Mouse (Mus musculus) forebrain, postnatal 0 days (tissue): Measurements from ENCODE around the gene Ubtd1. TPM values are rescaled to one million over a fixed set of nuclear protein-coding genes. Genes with fewer than 3 reads are reported as not detected.

ENCODE experiments used
- ATAC-seq: fragments of 200-750 bp; cut with Nextera tagmentation; 2 replicates; pipeline ENCODE4 v1.8.0; 2017; ENCODE audit warnings: mild to moderate bottlenecking, moderate library complexity
- DNase-seq: peaks from one replicate; pipeline ENCODE4 v3.0.0-alpha.2; 2015
- H3K27ac ChIP-seq: fragments of 300-500 bp; sonication (generic); 2 replicates; pipeline ENCODE4 v1.5.1; 2014; ENCODE audit warnings: low read depth, mild to moderate bottlenecking, antibody characterized with exemption, low read length, moderate library complexity, mixed read lengths
- H3K27me3 ChIP-seq: fragments of 300-500 bp; sonication (generic); 2 replicates; pipeline ENCODE4 v1.6.1; 2014; ENCODE audit warnings: mild to moderate bottlenecking, low read length, mixed read lengths; ENCODE audit not compliant: insufficient read depth
- H3K36me3 ChIP-seq: fragments of 300-500 bp; sonication (generic); 2 replicates; pipeline ENCODE4 v1.6.1; 2014; ENCODE audit warnings: mild to moderate bottlenecking, moderate library complexity; ENCODE audit not compliant: insufficient read depth
- H3K4me1 ChIP-seq: fragments of 300-500 bp; sonication (generic); 2 replicates; pipeline ENCODE4 v1.6.1; 2014; ENCODE audit warnings: antibody characterized with exemption; ENCODE audit not compliant: insufficient read depth
- H3K4me2 ChIP-seq: fragments of 300-500 bp; sonication (generic); 2 replicates; pipeline ENCODE4 v1.6.1; 2014; ENCODE audit warnings: low read depth, mild to moderate bottlenecking, moderate library complexity
- H3K4me3 ChIP-seq: fragments of 300-500 bp; sonication (generic); 2 replicates; pipeline ENCODE4 v1.5.1; 2014; ENCODE audit warnings: low read depth, low read length, mixed read lengths
- H3K9ac ChIP-seq: fragments of 300-500 bp; sonication (generic); 2 replicates; pipeline ENCODE4 v1.6.1; 2014; ENCODE audit warnings: mild to moderate bottlenecking
- H3K9me3 ChIP-seq: fragments of 300-500 bp; sonication (generic); 2 replicates; pipeline ENCODE4 v1.6.1; 2016; ENCODE audit warnings: low read length
- CTCF ChIP-seq: sonication (generic); IDR thresholded peaks from 2 replicates; pipeline ENCODE4 v1.5.1; 2016; ENCODE audit warnings: antibody characterized with exemption, control low read depth, low read depth
- WGBS: fragments of 180-500 bp; shearing (Covaris S2); extraction: QIAGEN DNeasy Blood & Tissue Kit; methylation state at CpG from one replicate; pipeline ENCODE4 v1.1.7; 2014; 5-methylcytosine and 5-hydroxymethylcytosine counted together
- polyA plus RNA-seq: library from polyadenylated mRNA; unstranded; fragments of >200 nt; fragmentation: Nextera tagmentation; extraction: Ambion mirVana; gene quantifications from 2 replicates; pipeline ENCODE4 v1.2.1, GENCODE M21; 2015
- total RNA-seq: library from RNA; depleted of rRNA; stranded (reverse); fragments of >200 nt; gene quantifications from 2 replicates; pipeline ENCODE4 v1.2.3, GENCODE M21; 2014

Ubtd1 gene
- total and polyA plus RNA-seq, 2 experiments from 2014 or later = 12.2 to 22.2 TPM

GRCm38 (mm10) chr19:41999688-42000283, 18.2 kb downstream of the Ubtd1 start:
- TF ChIP-seq CTCF = no peak
- Histone ChIP-seq H3K27ac (no peak overlapping the region), H3K9ac (no peak overlapping the region), H3K9me3 (no peaks in the 10 kb centered on the region), H3K4me1 (no peaks in the 10 kb centered on the region), H3K4me2 (no peak overlapping the region), H3K27me3 (no peaks in the 10 kb centered on the region), H3K4me3 (no peak overlapping the region), H3K36me3 (no peaks in the 10 kb centered on the region)
- DNase-seq = no peak
- 92% methylated on average over 4 of the region's 4 CpGs for WGBS
- ATAC-seq = no peak

- no peaks in the 10 kb centered on the region for H3K36me3 ChIP-seq
- H3K9me3 ChIP-seq = no peaks in the 10 kb centered on the region
- H3K27me3 ChIP-seq = no peaks in the 10 kb centered on the region
- no peak overlapping the region for H3K4me3 ChIP-seq
- 76% methylated on average over 4 of the region's 4 CpGs for WGBS
- no peak for TF ChIP-seq CTCF
- ATAC-seq (no peak), DNase-seq (no peak)
- H3K4me2 ChIP-seq = no peak overlapping the region
- no peaks in the 10 kb centered on the region for H3K4me1 ChIP-seq
- H3K9ac ChIP-seq = no peak overlapping the region
- no peak overlapping the region for H3K27ac ChIP-seq
These were observed 18.9 kb downstream of the Ubtd1 start for GRCm38 (mm10) chr19:42000446-42000958.

GRCm38 (mm10) chr19:42001253-42001980, 19.9 kb downstream of the Ubtd1 start:
- TF ChIP-seq CTCF = no peak
- H3K9me3 ChIP-seq = no peaks in the 10 kb centered on the region
- H3K27ac ChIP-seq = no peak overlapping the region
- DNase-seq (no peak), ATAC-seq (no peak)
- no peaks in the 10 kb centered on the region for H3K36me3 ChIP-seq
- WGBS = 91% methylated on average over 12 of the region's 12 CpGs
- H3K4me2 ChIP-seq = no peak overlapping the region
- no peaks in the 10 kb centered on the region for H3K27me3 ChIP-seq
- H3K4me3 ChIP-seq = no peak overlapping the region
- no peak overlapping the region for H3K9ac ChIP-seq
- no peaks in the 10 kb centered on the region for H3K4me1 ChIP-seq

- no peak overlapping the region for H3K4me3 ChIP-seq
- DNase-seq = no peak
- no peak for TF ChIP-seq CTCF
- no peaks in the 10 kb centered on the region for H3K9me3 ChIP-seq
- no peak overlapping the region for H3K4me2 ChIP-seq
- H3K27me3 ChIP-seq = no peaks in the 10 kb centered on the region
- ATAC-seq = no peak
- H3K36me3 ChIP-seq = no peaks in the 10 kb centered on the region
- no peak overlapping the region for H3K27ac ChIP-seq
- H3K9ac ChIP-seq = no peak overlapping the region
- H3K4me1 ChIP-seq = no peaks in the 10 kb centered on the region
- WGBS = 76% methylated on average over 6 of the region's 6 CpGs
These were observed 22.7 kb downstream of the Ubtd1 start for GRCm38 (mm10) chr19:42004258-42004657.

- ATAC-seq = no peak
- 80% methylated on average over 3 of the region's 3 CpGs for WGBS
- Histone ChIP-seq H3K27me3 (no peaks in the 10 kb centered on the region), H3K36me3 (no peaks in the 10 kb centered on the region), H3K9ac (no peak overlapping the region), H3K4me2 (no peak overlapping the region), H3K4me3 (no peak overlapping the region), H3K27ac (no peak overlapping the region), H3K9me3 (no peaks in the 10 kb centered on the region), H3K4me1 (no peaks in the 10 kb centered on the region)
- no peak for TF ChIP-seq CTCF
- DNase-seq = no peak
These were observed 24.1 kb downstream of the Ubtd1 start for GRCm38 (mm10) chr19:42005616-42006015.

GRCm38 (mm10) chr19:42006568-42006967, 25.0 kb downstream of the Ubtd1 start:
- WGBS = 71% methylated on average over 8 of the region's 8 CpGs
- TF ChIP-seq CTCF = no peak

GRCm38 (mm10) chr19:42008586-42008985, 27.0 kb downstream of the Ubtd1 start:
- Histone ChIP-seq H3K9ac (no peak overlapping the region), H3K9me3 (no peaks in the 10 kb centered on the region), H3K4me2 (no peak overlapping the region), H3K4me1 (no peaks in the 10 kb centered on the region), H3K4me3 (no peak overlapping the region), H3K27me3 (no peaks in the 10 kb centered on the region), H3K27ac (no peak overlapping the region), H3K36me3 (no peaks in the 10 kb centered on the region)
- no peak for TF ChIP-seq CTCF
- no peak for DNase-seq
- 71% methylated on average over 3 of the region's 3 CpGs for WGBS
- no peak for ATAC-seq

More at GRCm38 (mm10) chr19:42006568-42006967, 25.0 kb downstream of the Ubtd1 start:
- Histone ChIP-seq H3K9ac (no peak overlapping the region), H3K4me2 (no peak overlapping the region), H3K9me3 (no peaks in the 10 kb centered on the region), H3K27me3 (no peaks in the 10 kb centered on the region), H3K4me3 (no peak overlapping the region), H3K36me3 (no peaks in the 10 kb centered on the region), H3K4me1 (no peaks in the 10 kb centered on the region), H3K27ac (no peak overlapping the region)
- no peak for ATAC-seq
- no peak for DNase-seq
